In genomic region chr12:52847020-52847419, GRCm38 (mm10) we compare ENCODE assay signal across 21 mouse cellular contexts.
DNase-seq lines count a peak whose midpoint lies in the region; ATAC-seq and TF ChIP-seq lines count a peak whose summit lies in the region.
"Had no signal": no experiment of that assay in that cellular context is flagged by ENCODE, and none has a peak within 500 bp of the region (broad histone marks: within the 10 kb centered on the region; RNA-seq: fewer than 3 reads in every experiment).

No protein-coding gene starts in this region.

- no peaks in the 10 kb centered on the region for H3K27me3 ChIP-seq in myocyte (ENCODE audit: control insufficient read depth, insufficient read depth, insufficient read length)
- no peaks in the 10 kb centered on the region for H3K27me3 ChIP-seq in forebrain, embryonic 14.5 days (replicated peaks; ENCODE audit: control insufficient read depth, insufficient read depth, low read length)
- H3K27me3 ChIP-seq: embryonic facial prominence, embryonic 13.5 days; forebrain, embryonic 12.5 days; intestine, embryonic 15.5 days had no signal

- no peak for TF ChIP-seq POLR2A in myocyte (IDR thresholded peaks at IDR 0.05; ENCODE audit: insufficient read length, low read depth)

- ATAC-seq in forebrain, embryonic 14.5 days = no peak
- ATAC-seq: intestine, embryonic 15.5 days had no signal

- 91% methylated on average over 4 of the region's 4 CpGs for WGBS in forebrain, embryonic 14.5 days

- H3ac ChIP-seq in myocyte (ENCODE audit: control insufficient read depth, insufficient read length) = no peak overlapping the region

- no peaks in the 10 kb centered on the region for H3K36me3 ChIP-seq in myocyte (ENCODE audit: control insufficient read depth, insufficient read depth)
- no peaks in the 10 kb centered on the region for H3K36me3 ChIP-seq in forebrain, embryonic 14.5 days (ENCODE audit: control insufficient read depth, insufficient read depth, low read length)
- H3K36me3 ChIP-seq: embryonic facial prominence, embryonic 13.5 days; forebrain, embryonic 12.5 days; heart, embryonic 10.5 days; intestine, embryonic 15.5 days had no signal

- no peak for DNase-seq in left cerebral cortex, adult 2 months (ENCODE audit: extremely low spot score in 1 of 2, low spot score in 2 of 2)
- DNase-seq in left cerebral cortex, postnatal 4 days = no peak
- peak; percentile 7 for DNase-seq in 416B (ENCODE audit: low read depth)
- DNase-seq in Muller cell, postnatal 12 days (ENCODE audit: inconsistent ontology term) = peak; percentile 25
- DNase-seq in forebrain, embryonic 14.5 days (ENCODE audit: low spot score) = no peak
- no peak for DNase-seq in heart, adult 11 months
- DNase-seq: adrenal gland, adult 2 months; adrenal gland, postnatal 25 days; cerebellum, adult 11-12 months; cerebellum, adult 9-11 months; cerebellum, postnatal 36 days; forebrain, postnatal 0 days; gastrocnemius, postnatal 36 days; heart, adult 18-20 months; heart, postnatal 10 days; kidney, adult 18-20 months had no signal

- H3K4me2 ChIP-seq in myocyte (ENCODE audit: low read depth) = peak overlapping the region; percentile 52
- no peak overlapping the region for H3K4me2 ChIP-seq in forebrain, embryonic 14.5 days (ENCODE audit: low read length)
- H3K4me2 ChIP-seq: embryonic facial prominence, embryonic 13.5 days; forebrain, embryonic 12.5 days; intestine, embryonic 15.5 days had no signal

- peak overlapping the region; percentile 32; the same call in 1 of the 2 replicates for H3K27ac ChIP-seq in left cerebral cortex, adult 2 months
- H3K27ac ChIP-seq in forebrain, embryonic 14.5 days (ENCODE audit: low read depth, low read length) = no peak overlapping the region
- H3K27ac ChIP-seq: embryonic facial prominence, embryonic 13.5 days; intestine, embryonic 15.5 days had no signal

- no peak for TF ChIP-seq CTCF in left cerebral cortex, adult 2 months (IDR thresholded peaks at IDR 0.05)

- H3K79me2 ChIP-seq in myocyte (ENCODE audit: control insufficient read depth, insufficient read depth) = no peaks in the 10 kb centered on the region

- intact Hi-C loops in left cerebral cortex, adult 2 months (cut with DNase I) = no loop called here
- intact Hi-C loops in left cerebral cortex, postnatal 4 days (cut with DNase I) = no loop called here

- no peak overlapping the region for H3K9ac ChIP-seq in forebrain, embryonic 14.5 days (ENCODE audit: low read length)
- H3K9ac ChIP-seq: embryonic facial prominence, embryonic 13.5 days; forebrain, embryonic 12.5 days; forebrain, postnatal 0 days; intestine, embryonic 15.5 days had no signal

- H3K9me3 ChIP-seq in forebrain, embryonic 14.5 days (replicated peaks; ENCODE audit: control insufficient read depth, low read length) = no peaks in the 10 kb centered on the region
- H3K9me3 ChIP-seq: embryonic facial prominence, embryonic 13.5 days; forebrain, embryonic 12.5 days; heart, embryonic 10.5 days; intestine, embryonic 15.5 days had no signal

- H3K4me1 ChIP-seq in forebrain, embryonic 14.5 days (ENCODE audit: control insufficient read depth, insufficient read depth, low read length) = peaks cover 6% of the 10 kb centered on the region
- H3K4me1 ChIP-seq: intestine, embryonic 15.5 days had no signal

- H3K4me3 ChIP-seq in left cerebral cortex, adult 2 months = no peak overlapping the region
- no peak overlapping the region for H3K4me3 ChIP-seq in myocyte
- H3K4me3 ChIP-seq in forebrain, embryonic 14.5 days (ENCODE audit: low read depth, low read length) = no peak overlapping the region
- H3K4me3 ChIP-seq: embryonic facial prominence, embryonic 13.5 days; forebrain, embryonic 12.5 days; heart, embryonic 10.5 days; intestine, embryonic 15.5 days had no signal

TF ChIP-seq in myocyte, 11 proteins besides CTCF, POLR2A, EP300 and RAD21:
- TF ChIP-seq POLR2AphosphoS2 (IDR thresholded peaks at IDR 0.05; ENCODE audit: insufficient read length, low read depth) = no peak

Comparison
In these comparisons a context has a peak if more than half of its experiments do, and no peak if none do; other contexts are left out.
1. DNase-seq: peak in 416B (single experiment) and Muller cell, postnatal 12 days (single experiment); none in left cerebral cortex, adult 2 months (0 of 2), left cerebral cortex, postnatal 4 days (single experiment), forebrain, embryonic 14.5 days (single experiment) and heart, adult 11 months (single experiment).